Mouse (Mus musculus) brain, embryonic 18.5 days (tissue): ENCODE data around the gene Hba-a1.
"Not testable (repeated sequence)": the region's sequence is repeated elsewhere in the genome, so short reads cannot be mapped to it uniquely, and the experiment has no call there.

Source experiments
- DNase-seq: peaks from one replicate; pipeline ENCODE4 v3.0.0-alpha.2; 2012; ENCODE audit warnings: low read depth, low spot score

The Hba-a1 gene

DNA sequence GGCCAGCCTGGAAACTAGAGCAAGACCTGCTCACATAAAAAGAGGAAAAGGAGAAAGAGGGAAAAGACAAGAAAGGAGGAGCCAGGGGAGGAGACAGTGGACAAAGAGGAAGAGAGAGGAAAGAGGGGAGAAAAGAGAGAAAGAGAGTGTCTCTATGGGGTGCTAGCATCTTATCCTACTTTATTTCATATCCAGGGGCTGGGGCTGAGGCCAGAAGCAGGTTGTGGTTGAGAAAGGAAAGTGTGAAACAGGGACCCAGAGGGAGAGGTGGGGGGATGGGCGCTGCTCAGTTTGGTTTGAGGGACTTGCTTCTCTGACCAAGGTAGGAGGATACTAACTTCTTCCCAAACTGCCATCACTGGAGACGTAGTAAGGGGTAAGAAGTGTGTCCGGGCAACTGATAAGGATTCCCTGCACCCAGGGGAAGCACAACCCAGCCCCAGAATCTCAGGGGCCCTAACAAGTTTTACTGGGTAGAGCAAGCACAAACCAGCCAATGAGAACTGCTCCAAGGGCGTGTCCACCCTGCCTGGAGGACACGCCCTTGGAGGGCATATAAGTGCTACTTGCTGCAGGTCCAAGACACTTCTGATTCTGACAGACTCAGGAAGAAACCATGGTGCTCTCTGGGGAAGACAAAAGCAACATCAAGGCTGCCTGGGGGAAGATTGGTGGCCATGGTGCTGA lies at the start of gene Hba-a1:
Hba-a1 (plus strand) TSS at position 421 of the 687 bp plus-strand sequence.
- DNase-seq, result not testable (repeated sequence)

DNA sequence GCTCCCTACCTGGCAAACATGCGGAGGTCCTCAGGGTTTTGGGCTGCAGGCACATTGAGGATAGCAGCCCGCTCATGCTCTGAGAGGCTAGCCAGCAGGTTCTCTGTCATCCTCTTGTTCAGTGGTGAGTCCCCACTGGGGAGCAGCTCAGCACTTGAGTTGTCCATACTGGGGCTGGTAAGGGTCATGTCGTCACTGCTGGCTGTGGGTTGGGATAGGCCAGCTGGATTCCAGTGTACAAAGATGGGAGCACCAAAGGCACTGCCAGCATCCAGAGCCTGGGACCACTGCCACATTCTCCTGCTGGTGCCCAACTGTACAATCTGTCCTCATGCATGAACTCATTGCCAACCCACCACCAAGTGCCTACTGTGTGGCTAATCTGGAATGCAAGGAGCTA lies 49.4 kb upstream of the Hba-a1 start:
- DNase-seq, result no peak

GRCm38 (mm10) chr11:32234816-32235485 lies 48.4 kb upstream of the Hba-a1 start:
- DNase-seq, result no peak

DNA sequence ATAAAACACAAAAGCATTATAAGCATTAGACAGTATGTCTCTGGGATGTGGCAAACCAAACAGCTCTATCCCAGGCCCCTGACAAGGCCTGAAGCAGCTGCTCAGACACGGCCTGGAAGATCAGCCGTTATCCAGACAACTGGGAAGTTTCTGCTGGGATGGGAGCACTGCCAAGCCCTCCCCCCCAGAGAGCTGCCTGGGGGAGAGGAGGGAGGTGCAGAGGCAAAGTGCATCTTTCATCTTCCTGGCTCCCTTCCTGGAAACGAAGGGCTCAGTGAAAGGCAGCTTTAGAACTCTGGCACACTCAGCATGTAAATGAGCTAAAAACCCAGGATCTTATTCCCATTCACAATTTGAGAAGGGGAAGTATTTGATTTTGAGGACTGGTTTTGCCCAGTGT lies 47.7 kb upstream of the Hba-a1 start:
- peak; percentile 80 for DNase-seq

GRCm38 (mm10) chr11:32236132-32236531 lies 47.2 kb upstream of the Hba-a1 start:
- no peak for DNase-seq

- DNase-seq, result no peak
These were observed 46.5 kb upstream of the Hba-a1 start for GRCm38 (mm10) chr11:32236712-32237410.

DNA sequence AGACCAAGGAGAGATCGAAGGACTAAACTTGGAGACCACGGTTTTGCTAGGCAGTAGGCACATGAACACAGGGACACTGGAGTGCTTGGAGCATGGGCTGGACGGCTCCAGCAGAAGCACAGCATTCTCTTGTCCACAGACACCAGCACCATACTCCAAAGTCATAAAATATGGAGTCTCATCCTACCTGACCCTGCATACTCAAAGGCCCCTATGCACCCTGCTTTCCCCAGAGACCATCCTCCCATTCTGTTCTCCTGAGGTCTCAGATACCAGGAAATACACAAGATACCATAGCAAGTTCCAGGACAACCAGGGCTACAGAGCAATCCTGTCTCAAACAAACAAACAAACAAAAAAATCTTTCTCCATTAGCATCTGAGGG lies 45.9 kb upstream of the Hba-a1 start:
- no peak for DNase-seq

- DNase-seq, result no peak
These were observed 45.0 kb upstream of the Hba-a1 start for GRCm38 (mm10) chr11:32238093-32238860.

DNA sequence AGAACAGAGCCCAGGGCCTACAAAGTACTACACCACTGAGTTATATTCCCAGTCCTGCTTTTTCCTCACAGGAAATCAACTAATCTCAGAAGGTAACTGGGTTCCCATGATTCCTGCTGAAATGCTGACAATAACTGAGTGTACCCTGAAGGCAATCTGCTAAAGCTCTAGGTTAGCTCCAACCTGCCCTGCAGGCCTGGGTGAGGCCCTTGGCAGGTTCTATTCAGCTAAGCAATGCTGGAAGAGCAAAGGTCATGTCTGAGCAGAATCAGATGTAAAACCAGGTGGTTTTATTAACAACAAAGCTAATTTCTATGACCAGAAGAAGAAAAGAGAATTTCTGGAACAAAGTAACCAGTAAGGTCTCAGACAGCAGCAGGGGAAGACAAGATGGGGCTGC lies 41.9 kb upstream of the Hba-a1 start:
- DNase-seq, result no peak

DNA sequence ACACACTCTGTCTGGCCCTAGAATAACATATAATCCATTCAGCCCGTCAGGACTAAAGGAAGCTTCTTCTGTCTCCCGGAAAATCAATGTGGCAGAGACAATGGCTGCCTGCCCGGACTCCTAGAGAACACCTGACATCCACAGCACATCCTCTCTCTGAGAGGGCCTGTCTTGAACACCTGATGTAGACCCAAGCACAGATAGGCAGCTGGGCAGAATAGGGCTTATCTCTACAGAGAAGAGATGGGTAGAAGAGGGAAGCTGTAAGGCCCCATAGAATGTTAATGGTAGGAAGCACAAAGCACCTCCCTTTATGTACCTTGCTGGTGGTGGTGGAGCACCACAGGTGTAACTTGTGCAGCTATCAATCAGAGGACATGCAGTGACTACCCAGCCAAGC lies 41.1 kb upstream of the Hba-a1 start:
- DNase-seq, result no peak

GRCm38 (mm10) chr11:32243205-32243955 lies 39.9 kb upstream of the Hba-a1 start:
- DNase-seq, result no peak

GRCm38 (mm10) chr11:32244064-32244463 lies 39.2 kb upstream of the Hba-a1 start:
- no peak for DNase-seq

- no peak for DNase-seq
These were observed 38.7 kb upstream of the Hba-a1 start for GRCm38 (mm10) chr11:32244617-32245016.

GRCm38 (mm10) chr11:32245614-32246013 lies 37.7 kb upstream of the Hba-a1 start:
- DNase-seq, result no peak

- no peak for DNase-seq
These were observed 36.2 kb upstream of the Hba-a1 start for GRCm38 (mm10) chr11:32247068-32247467.

GRCm38 (mm10) chr11:32248350-32248749 lies 35.0 kb upstream of the Hba-a1 start:
- DNase-seq, result no peak

DNA sequence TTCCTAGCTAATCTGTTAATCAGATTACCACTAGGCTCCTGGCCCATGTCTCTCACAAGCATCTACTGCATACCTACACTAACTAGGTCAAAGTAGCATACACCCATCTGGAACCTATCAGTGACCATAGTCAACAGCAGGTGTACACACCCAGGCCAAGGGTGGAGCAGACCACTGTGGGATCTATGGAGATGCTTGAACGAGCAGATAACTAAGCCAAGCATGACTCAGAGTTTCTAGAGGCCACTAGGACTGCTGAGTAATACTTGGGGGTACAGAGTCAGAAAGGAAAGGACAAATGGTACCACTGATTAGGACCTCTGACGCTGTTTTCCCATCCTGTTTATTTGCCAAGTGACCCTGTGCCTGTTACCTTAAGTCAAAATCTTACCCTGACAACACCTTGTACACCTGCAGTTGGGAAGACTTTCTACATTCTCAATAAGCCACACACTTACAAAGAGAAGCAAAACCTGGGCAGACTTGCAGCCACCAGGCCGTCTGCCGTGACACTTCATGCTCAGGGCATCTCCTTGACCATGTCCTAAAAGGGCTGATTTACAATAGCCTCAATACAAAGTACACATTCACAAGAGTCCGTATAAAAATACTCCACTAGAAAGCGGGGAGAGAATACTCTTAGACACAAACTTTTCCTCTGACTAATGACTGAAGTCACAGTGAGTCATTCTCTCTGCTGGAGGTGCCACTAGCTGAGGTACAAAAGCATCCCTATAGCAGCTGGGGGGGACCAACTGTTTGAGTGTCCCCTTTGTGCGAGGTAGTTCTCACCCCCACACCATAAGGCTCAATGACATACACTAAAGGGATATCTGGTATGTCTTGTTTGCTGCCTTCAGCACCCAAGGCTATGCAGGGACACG lies 32.2 kb upstream of the Hba-a1 start:
- DNase-seq, result no peak

- DNase-seq, result no peak
These were observed 30.2 kb upstream of the Hba-a1 start for GRCm38 (mm10) chr11:32253121-32253520.

DNA sequence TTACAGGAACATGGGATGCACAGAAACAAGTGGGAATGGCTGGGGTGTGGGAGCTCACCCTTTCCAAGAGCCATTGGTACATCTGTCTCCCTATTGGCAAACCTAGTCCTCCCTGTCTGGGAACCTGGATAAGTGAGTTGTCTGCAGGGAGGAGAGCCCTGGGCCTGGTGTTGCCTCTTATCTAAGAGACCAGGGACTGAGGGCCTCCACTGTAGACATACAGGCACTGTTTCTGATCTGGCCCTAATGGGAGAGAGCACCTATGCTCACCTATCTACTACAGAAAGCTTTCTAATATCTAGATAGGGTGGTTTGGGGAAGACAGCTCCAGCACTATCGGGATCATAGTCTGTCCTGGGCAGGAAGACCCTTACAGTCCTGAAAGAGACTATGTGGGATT lies 27.2 kb upstream of the Hba-a1 start:
- no peak for DNase-seq

GRCm38 (mm10) chr11:32256566-32256965 lies 26.7 kb upstream of the Hba-a1 start:
- DNase-seq, result no peak
